Mouse (Mus musculus): ENCODE measurements at regions not wholly inside any gene's neighbourhood (a gene's known extent, or its start where the extent isn't known, plus 50 kb on each side); places are given as distances from the start of the nearest gene placed in this dataset.
"Not testable (repeated sequence)": the region's sequence is repeated elsewhere in the genome, so short reads cannot be mapped to it uniquely, and the experiment has no call there.

DNA sequence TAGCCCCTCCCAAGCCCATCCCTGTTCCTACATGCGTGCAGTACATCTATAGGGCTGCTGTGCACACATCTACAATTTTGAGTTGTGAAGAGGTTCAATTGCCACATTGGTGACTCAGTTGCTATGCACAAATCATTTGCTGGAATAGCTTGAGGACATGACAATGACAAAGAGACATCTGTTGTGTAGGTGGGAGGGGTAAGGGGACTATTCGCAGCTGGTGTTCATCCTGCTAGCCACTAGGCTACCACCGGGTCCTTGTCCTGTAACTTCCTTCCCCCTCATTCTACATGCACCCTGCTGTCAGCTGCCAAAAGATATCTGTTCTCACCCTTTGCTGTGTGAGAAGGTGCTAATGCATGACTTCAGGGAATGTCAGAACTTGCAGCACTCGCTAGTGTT lies 1117.7 kb upstream of the Arrdc3 start:
- no peak for DNase-seq (ENCODE audit: low spot score in 2 of 2)

DNA sequence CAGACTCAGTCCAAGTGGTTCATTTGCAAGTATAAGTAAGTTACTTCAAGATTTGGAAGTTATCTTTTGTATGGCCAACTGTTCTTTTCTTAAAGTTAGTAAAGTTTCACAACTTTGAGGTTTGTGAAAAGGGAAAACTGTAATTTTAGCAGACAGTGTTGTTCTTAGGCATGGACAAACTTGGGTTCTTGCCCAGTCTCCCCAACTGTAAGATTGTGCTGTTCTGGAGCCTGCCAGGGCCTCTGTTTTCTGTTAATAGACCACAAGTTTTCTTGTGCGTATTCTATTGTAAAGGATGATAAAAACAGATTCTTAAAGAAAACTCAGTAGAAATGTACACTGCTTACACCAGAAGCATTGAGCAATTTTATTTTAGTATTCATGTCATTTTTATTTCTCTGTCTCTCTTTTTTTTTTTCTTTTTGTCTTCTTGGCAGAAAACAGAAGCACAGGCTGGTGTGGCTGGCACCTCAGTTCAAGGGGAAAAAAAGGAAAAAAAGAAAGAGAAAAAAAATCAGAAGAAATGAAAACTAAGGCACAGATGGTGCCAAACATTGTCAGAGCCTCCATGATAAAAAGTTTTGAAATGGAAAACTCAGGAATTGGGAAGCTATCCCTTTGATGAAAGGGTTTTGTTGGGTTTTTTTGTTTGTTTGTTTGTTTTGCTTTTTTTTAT lies 1098.1 kb upstream of the Arrdc3 start:
- peak in 1 of 2 experiments; percentile 9 for DNase-seq (ENCODE audit: low spot score in 2 of 2)

DNA sequence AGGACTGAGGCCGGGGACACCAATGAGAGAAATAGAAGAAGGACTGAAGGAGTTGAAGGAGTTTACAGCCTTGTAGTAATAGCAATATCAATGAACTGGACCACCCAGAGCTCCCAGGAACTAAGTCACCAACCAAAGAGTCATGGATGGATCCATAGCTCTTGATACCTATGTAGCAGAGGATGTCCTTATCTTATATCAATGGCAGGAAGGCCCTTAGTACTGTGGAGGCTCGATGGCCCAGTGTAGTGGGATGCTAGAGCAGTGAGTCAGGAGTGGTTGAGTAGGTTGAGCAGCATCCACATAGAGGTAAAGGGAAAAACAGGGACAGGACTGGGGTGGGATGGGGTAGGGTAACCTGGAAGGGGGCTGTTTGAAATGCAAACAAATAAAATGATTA lies 1081.6 kb upstream of the Arrdc3 start:
- no peak for DNase-seq (ENCODE audit: low spot score in 2 of 2)

DNA sequence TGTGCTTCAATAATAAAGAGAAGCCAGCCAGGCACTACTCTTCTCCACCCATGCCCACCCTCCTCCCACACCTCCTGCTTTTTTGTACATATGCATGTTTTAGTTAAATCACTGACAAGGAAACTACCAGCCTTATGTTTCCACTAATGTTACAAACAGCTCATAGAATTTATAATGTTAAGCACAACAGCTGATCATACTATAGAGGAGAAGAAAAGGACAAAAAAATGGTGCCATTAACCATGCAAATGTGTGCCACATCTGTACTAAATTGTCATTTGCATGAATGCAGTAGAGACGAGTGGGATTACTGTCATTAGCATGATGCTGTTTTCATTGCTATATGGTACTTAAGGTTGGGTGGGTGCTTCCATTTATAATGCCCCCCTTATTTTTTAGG lies 1047.6 kb upstream of the Arrdc3 start:
- no peak for DNase-seq (ENCODE audit: low spot score in 2 of 2)

DNA sequence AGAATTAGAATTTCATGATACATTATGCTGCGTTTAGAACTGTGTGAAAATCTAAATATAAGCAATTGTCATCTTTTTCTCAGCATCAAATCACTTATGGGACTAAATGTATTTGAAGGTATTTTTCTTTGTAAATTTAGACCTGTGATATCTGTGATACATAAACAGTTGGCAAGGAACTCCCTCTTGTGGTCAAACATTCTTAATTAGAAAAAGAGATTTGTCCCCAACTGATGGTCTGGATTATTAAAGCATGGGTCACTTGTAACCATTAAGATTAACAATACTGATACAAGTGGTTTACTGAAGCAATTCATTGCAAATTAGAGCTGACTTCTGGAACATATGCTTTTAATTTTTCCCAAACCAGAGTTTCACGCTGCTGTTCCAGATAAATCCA lies 1038.4 kb upstream of the Arrdc3 start:
- DNase-seq (ENCODE audit: low spot score in 2 of 2) = no peak

DNA sequence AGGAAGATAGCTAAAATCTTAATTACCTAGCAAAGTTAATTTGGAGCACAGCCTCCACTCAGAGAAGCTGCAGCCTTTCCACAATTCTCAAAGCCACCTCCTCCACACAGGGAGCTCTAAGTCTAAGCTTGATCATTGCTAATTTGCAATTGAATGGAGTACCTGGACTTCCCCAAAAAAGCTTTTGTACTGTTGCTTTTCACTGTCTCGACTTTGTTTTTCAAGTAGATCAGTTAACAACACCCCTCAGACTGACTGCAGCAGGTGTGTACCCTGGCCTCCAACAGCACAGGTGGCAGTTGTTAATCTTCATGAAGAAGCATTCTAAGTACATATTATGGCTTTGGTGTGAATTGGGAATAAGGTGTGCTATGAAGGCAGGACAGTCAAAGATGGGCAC lies 1015.7 kb upstream of the Arrdc3 start:
- not testable (repeated sequence) for DNase-seq (ENCODE audit: low spot score in 2 of 2)

DNA sequence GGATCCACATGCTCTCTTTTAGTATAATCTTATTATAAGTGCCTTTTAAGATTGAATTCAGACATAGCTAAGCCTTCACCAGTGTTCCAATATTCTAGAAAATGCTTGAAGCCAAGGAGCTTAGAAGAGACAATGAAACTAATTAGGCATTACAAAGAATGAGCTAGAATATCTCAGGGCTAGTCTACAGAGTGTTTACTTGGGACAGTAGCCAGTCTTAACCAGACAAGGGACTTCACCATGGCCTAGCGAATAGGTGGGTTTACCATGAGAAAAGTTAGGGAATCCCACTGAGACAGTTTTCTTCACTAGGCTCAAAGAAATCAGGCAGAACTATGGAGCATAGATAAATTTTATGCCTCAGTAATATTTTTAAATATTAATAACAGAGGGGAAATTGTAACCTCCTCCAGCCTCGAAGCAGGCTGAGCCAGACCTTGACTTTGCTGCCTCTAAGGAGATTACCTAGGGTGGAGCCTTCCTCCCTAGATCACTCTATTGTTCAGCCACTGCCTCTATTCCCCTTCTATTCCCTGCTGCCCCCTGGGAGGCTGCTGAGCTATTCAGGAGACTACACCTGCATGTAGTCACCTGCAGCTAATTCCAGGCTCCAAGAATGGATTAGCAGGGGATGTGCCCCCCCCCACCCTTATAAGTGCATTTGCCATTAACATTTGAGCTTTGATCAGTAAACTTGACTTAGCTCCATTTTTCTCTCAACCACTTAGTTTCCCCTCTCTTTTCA lies 1014.5 kb upstream of the Arrdc3 start:
- no peak for DNase-seq (ENCODE audit: low spot score in 2 of 2)

DNA sequence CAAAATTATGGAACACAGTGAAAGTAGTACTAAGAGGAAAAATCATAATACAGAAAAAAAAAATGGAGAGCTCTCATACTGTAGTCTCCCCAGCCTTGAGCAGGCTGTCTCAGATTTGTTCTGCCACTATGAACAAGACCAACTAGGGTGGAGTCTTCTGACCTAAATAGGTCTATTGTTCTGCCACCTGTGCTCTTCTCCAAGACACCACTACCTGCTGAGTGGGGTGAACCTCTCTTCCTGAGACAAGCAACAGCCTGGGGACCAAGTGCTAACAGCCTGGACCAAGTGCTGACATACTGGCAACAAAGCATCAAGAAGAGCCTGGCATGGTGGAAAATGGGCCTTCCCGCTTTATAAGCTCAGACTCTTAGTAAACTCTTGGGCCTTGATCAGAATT lies 1003.0 kb upstream of the Arrdc3 start:
- no peak for DNase-seq (ENCODE audit: low spot score in 2 of 2)

DNA sequence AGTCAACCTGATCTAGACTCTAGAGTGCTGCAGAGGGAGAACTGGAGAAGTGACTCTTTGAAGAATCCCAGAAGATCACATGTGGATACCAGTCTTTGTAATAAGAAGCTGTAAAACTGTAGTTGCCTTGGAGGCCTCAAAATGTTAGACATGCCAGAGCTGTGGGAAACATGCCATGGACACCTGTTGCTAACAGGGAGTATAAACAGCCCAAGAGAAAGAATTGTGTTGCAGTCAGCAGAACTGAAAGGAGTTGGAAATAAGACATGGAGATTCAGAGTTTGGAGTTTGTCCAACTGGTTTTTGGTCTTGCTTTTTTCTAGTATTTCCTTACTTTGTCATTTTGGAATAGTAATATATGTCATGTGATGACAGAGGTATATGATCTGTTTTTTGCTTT lies 997.2 kb upstream of the Arrdc3 start:
- no peak for DNase-seq (ENCODE audit: low spot score in 2 of 2)

DNA sequence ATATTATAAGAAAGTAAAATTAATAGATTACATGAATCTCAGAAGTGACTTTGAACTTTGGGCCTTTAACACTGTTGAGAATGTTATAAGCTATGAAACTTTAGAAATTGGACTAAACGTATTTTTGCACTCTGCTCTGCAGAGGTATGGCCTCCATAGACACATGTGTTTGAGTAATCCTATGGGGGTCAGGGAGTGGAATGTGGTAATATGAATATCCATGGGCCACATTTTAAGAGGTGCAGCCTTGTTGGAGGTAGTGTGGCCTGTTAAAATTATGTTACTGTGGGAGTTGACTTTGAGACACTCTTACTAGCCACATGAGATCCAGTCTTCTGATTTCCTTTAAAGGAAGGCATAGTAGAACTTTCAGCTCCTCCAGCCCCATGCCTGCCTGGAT lies 996.8 kb upstream of the Arrdc3 start:
- DNase-seq (ENCODE audit: low spot score in 2 of 2) = no peak
